Mouse (Mus musculus) limb, embryonic 14.5 days (tissue): ENCODE results near the gene 2010111I01Rik. TPM values are rescaled to one million over a fixed set of nuclear protein-coding genes. Genes with fewer than 3 reads are reported as not detected.

Experiments
- ATAC-seq: fragments of 200-750 bp; cut with Nextera tagmentation; 2 replicates; pipeline ENCODE4 v1.8.0; 2017; ENCODE audit warnings: low read depth, moderate number of reproducible peaks, moderate TSS enrichment; ENCODE audit not compliant: low FRiP score
- DNase-seq: peaks from one replicate; pipeline ENCODE4 v3.0.0-alpha.2; 2015; ENCODE audit warnings: low spot score
- H3K27ac ChIP-seq: fragments of 300-500 bp; sonication (generic); replicated peaks from 2 replicates; pipeline ENCODE4 v1.5.1; 2014; ENCODE audit warnings: low read depth, mild to moderate bottlenecking, low read length, moderate library complexity, mixed read lengths
- H3K27me3 ChIP-seq: fragments of 300-500 bp; sonication (generic); 2 replicates; pipeline ENCODE4 v1.6.1; 2014; ENCODE audit warnings: low read length, mixed read lengths; ENCODE audit not compliant: control insufficient read depth, insufficient read depth
- H3K36me3 ChIP-seq: fragments of 300-500 bp; sonication (generic); 2 replicates; pipeline ENCODE4 v1.6.1; 2014; ENCODE audit warnings: mild to moderate bottlenecking, low read length, moderate library complexity, mixed read lengths; ENCODE audit not compliant: control insufficient read depth, insufficient read depth
- H3K4me1 ChIP-seq: fragments of 300-500 bp; sonication (generic); 2 replicates; pipeline ENCODE4 v1.6.1; 2014; ENCODE audit warnings: antibody characterized with exemption, low read length, mixed read lengths; ENCODE audit not compliant: control insufficient read depth, insufficient read depth
- H3K4me2 ChIP-seq: fragments of 300-500 bp; sonication (generic); replicated peaks from 2 replicates; pipeline ENCODE4 v1.6.1; 2014; ENCODE audit warnings: low read depth, mild to moderate bottlenecking, low read length, moderate library complexity; ENCODE audit not compliant: severe bottlenecking
- H3K4me3 ChIP-seq: fragments of 300-500 bp; sonication (generic); replicated peaks from 2 replicates; pipeline ENCODE4 v1.5.1; 2014; ENCODE audit warnings: low read length
- H3K9ac ChIP-seq: fragments of 300-500 bp; sonication (generic); 2 replicates; pipeline ENCODE4 v1.6.1; 2014; ENCODE audit warnings: mild to moderate bottlenecking, low read depth, low read length, moderate library complexity; ENCODE audit not compliant: severe bottlenecking
- H3K9me3 ChIP-seq: fragments of 300-500 bp; sonication (generic); 2 replicates; pipeline ENCODE4 v1.6.1; 2016; ENCODE audit warnings: low read length; ENCODE audit not compliant: control insufficient read depth
- POLR2A ChIP-seq: fragments of 200-500 bp; IDR thresholded peaks from 2 replicates; pipeline ENCODE4 v1.8.0; 2012; ENCODE audit warnings: inconsistent platforms, mild to moderate bottlenecking, moderate library complexity, borderline replicate concordance; ENCODE audit not compliant: insufficient read depth, insufficient read length; ENCODE audit errors: extremely low read depth
- WGBS: fragments of 180-500 bp; shearing (Covaris S2); extraction: QIAGEN DNeasy Blood & Tissue Kit; methylation state at CpG from one replicate; pipeline ENCODE4 v1.1.7; 2014; 5-methylcytosine and 5-hydroxymethylcytosine counted together
- polyA plus RNA-seq, 2 experiments: library from polyadenylated mRNA; depleted of rRNA in 1 of 2; stranded (reverse) in 1 of 2; unstranded in 1 of 2; fragments of >200 nt; fragmentation: Nextera tagmentation in 1 of 2; extraction: Ambion mirVana in 1 of 2; gene quantifications; 2 replicates each; pipeline versions ENCODE4 v1.2.1 to v1.2.3; 2012 to 2014

Gene 2010111I01Rik
- polyA plus RNA-seq (2012; rRNA removed) (220 and 231 TPM in 2 replicates), polyA plus RNA-seq (2014; fragmentation: Nextera tagmentation; extraction: Ambion mirVana) (255 and 281 TPM in 2 replicates)

DNA sequence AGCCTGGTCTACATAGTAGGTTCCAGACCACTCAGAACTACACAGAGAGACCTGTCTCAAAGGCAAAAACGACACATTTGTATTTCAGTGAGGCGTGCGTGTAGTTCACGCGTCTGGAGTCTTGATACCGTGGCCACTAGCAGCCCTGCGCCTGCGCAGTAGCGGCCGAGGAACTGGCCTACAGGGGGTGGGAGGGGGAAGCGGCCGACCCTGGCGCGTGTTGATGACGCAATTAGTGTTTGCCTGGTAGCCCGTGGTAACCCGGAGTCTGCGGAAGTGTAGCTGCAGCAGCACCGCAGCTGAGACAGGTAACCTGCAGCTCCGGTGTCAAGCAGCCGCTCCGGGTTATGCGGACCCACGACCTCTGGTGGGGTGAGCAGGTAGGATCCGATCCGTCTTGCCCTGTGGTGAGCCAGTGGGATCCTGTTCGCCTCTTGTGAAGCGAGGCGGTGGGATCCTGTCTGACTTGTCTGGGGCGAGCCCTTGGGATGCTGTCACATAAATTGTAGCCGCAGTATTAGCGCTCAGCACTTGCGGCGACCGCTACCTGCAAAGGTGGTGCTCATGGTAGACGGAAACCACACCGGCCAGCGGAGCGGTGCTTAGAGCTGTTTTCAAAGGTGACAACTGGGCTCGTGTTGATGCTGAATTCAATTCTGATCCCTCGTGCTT is at the start of gene 2010111I01Rik:
Gene 2010111I01Rik, plus strand, starts transcription at position 254 of the 672 bp plus-strand sequence.
- peak within 1 kb of the TSS; percentile 83 for H3K4me3 ChIP-seq
- peak; percentile 98 for DNase-seq
- H3K27ac ChIP-seq = peak within 1 kb of the TSS; percentile 9; the same call in 1 of the 2 replicates
- H3K27me3 ChIP-seq = no peaks in the 10 kb centered on the region
- ATAC-seq = peak; percentile 93
- no peaks in the 10 kb centered on the region for H3K9me3 ChIP-seq
- peak; percentile 47; the same call in 1 of the 2 replicates for TF ChIP-seq POLR2A
- peak within 1 kb of the TSS; percentile 80 for H3K4me2 ChIP-seq
- peaks cover 7% of the 10 kb centered on the region; the same call in 1 of the 2 replicates for H3K4me1 ChIP-seq
- WGBS = under 1% methylated on average over 41 of the region's 41 CpGs
- no peaks in the 10 kb centered on the region for H3K36me3 ChIP-seq
- peak within 1 kb of the TSS; percentile 68 for H3K9ac ChIP-seq

DNA sequence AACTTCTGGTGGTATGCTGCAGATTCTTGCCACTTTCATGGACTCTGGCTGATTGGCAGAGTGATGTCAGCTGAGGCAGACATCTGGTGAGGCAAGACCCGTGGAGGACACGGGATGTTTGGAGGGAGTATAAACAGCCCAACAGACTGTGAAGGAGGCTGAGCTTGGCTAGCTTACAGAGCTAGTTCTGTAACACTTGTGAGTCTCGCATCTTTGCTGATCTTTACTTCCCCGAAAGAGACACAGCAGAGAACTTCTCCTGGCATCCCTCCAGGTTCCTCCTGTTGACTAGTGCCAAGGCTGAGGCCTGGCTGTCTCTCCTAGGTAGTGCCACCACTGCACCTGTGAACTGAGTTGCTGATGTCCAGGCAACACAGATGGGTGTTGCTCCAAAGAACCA is 48.0 kb upstream of the 2010111I01Rik start:
- DNase-seq = no peak
- no peak for ATAC-seq
- Histone ChIP-seq H3K9me3 (no peaks in the 10 kb centered on the region), H3K4me3 (no peak overlapping the region), H3K27ac (no peak overlapping the region; the same call in 1 of the 2 replicates), H3K36me3 (no peaks in the 10 kb centered on the region), H3K9ac (no peak overlapping the region), H3K27me3 (no peaks in the 10 kb centered on the region), H3K4me2 (no peak overlapping the region), H3K4me1 (peaks cover 6% of the 10 kb centered on the region)
- TF ChIP-seq POLR2A = no peak
- 59% methylated on average over 4 of the region's 4 CpGs for WGBS

DNA sequence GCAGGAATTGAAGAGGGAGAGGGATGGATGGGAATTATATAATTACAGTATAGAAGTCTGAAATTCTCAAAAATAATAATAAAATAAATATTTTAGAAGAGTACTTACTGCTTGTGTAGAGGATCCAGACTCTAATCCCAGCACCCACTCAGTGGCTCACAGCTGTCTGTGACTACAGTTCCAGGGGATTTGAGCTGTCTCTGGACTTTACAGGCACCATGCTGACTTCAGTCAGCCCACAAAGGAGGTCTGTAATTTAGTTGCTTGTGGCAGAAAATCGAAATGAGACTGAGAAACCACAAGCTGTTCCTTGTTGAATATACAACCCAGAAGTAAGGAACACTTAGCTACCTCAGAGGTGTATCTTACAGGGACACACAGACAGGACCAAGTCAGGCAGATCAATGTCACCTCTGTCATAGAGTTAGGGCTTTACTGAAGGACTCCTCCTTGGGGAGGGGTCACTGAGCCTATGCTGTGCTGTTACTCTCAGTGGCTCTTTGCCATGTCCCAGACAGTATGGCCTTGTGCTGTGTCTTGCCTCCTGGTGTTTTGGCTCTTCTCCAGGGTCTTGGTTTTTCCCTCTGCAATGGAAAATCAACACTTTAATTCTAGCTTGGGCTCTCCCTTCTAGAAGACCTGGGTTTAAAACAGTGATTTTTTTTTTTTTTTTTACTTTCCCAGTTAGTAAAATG is 47.1 kb upstream of the 2010111I01Rik start:
- no peak overlapping the region for H3K9ac ChIP-seq
- H3K27me3 ChIP-seq = no peaks in the 10 kb centered on the region
- H3K4me3 ChIP-seq = no peak overlapping the region
- no peaks in the 10 kb centered on the region for H3K9me3 ChIP-seq
- 27% methylated on average over 1 of the region's 1 CpGs for WGBS
- peak overlapping the region; percentile 61 for H3K27ac ChIP-seq
- no peak for TF ChIP-seq POLR2A
- no peaks in the 10 kb centered on the region for H3K36me3 ChIP-seq
- peaks cover 6% of the 10 kb centered on the region for H3K4me1 ChIP-seq
- H3K4me2 ChIP-seq = no peak overlapping the region
- ATAC-seq (peak; percentile 75), DNase-seq (peak; percentile 64)

DNA sequence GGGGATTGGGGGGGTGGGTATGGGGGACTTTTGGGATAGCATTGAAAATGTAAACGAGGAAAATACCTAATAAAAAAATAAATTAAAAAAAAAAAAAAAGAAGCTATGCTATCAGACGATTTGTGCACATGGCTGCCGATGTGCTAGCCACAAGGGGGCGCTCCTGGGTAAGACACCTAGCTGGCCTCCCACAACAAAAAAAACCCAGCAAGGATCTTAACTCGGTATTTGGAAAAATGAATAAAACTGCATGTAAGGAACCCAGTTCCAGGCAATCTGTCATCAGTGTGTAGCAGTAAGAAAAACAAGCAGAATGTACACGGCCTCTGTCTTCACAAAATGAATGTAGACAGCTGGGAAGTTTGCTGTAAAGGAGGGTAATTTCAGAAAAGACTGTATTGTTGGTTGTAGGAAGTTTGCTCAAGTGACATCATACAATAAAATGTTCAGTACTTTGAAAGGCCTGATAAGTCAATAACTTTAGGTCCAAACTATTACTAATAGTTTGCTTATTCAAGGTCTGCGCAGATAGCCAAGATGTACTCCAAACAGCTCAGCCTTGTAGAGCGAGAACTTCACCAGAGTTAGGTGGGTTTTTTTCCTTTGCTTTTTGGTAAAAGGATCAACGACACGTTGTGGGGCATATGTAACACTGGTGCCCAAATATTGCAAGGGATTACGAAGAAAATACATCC is 44.9 kb upstream of the 2010111I01Rik start:
- DNase-seq (peak; percentile 85), ATAC-seq (peak; percentile 39)
- Histone ChIP-seq H3K4me1 (peaks cover 11% of the 10 kb centered on the region), H3K4me2 (no peak overlapping the region), H3K9ac (no peak overlapping the region), H3K9me3 (no peaks in the 10 kb centered on the region), H3K27ac (peak overlapping the region; percentile 35), H3K4me3 (no peak overlapping the region), H3K27me3 (no peaks in the 10 kb centered on the region), H3K36me3 (no peaks in the 10 kb centered on the region)
- WGBS = 24% methylated on average over 11 of the region's 11 CpGs
- TF ChIP-seq POLR2A = no peak

DNA sequence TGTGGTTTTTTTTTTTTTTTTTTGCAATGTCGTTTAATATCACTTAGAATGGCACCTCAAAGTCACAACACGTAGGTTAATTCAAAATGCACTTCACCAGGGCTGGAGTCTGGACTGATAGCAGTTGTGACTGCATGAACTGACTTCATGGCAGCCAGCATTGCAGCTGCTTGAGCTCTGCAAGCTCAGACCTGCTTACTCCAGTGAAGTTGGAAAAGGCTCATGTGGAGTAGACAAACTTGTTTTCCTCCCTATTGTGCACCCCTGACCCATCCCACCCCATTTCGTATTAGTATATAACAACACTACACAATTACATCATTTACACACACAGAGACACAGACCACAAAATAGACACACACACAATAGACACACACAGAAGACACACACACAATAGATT is 42.0 kb upstream of the 2010111I01Rik start:
- Histone ChIP-seq H3K27me3 (no peaks in the 10 kb centered on the region), H3K9ac (no peak overlapping the region), H3K27ac (no peak overlapping the region), H3K4me3 (no peak overlapping the region), H3K4me1 (peaks cover 11% of the 10 kb centered on the region), H3K36me3 (no peaks in the 10 kb centered on the region), H3K9me3 (no peaks in the 10 kb centered on the region), H3K4me2 (no peak overlapping the region)
- 83% methylated on average over 3 of the region's 3 CpGs for WGBS
- no peak for DNase-seq
- no peak for ATAC-seq
- TF ChIP-seq POLR2A = no peak
